Mouse (Mus musculus): Measurements from ENCODE around the gene Micall1. TPM values are rescaled to one million over a fixed set of nuclear protein-coding genes. Genes with fewer than 3 reads are reported as not detected.

The Micall1 gene
- polyA plus RNA-seq, 1 experiment from 2014 or later: 10.6 TPM

GRCm38 (mm10) chr15:79162301-79162700 lies 53.6 kb downstream of the Micall1 start:
- 73% methylated on average over 7 of the region's 7 CpGs for WGBS
- no peak overlapping the region; the same call in 1 of the 2 replicates for H3K27ac ChIP-seq
- peak overlapping the region; percentile 39 for H3K4me3 ChIP-seq
- H3K27me3 ChIP-seq: peaks cover 94% of the 10 kb centered on the region
- no peak for ATAC-seq (ENCODE audit: low FRiP score, low read depth)
- peak overlapping the region; percentile 35; the same call in 1 of the 2 replicates for H3K9ac ChIP-seq
- no peaks in the 10 kb centered on the region for H3K36me3 ChIP-seq
- no peaks in the 10 kb centered on the region for H3K9me3 ChIP-seq
- H3K4me2 ChIP-seq (replicated peaks): peak overlapping the region; percentile 57
- H3K4me1 ChIP-seq: peaks cover 20% of the 10 kb centered on the region

GRCm38 (mm10) chr15:79162822-79163221 lies 54.1 kb downstream of the Micall1 start:
- peak overlapping the region; percentile 57 for H3K4me2 ChIP-seq (replicated peaks)
- H3K27me3 ChIP-seq: peaks cover 94% of the 10 kb centered on the region
- H3K27ac ChIP-seq: no peak overlapping the region
- peaks cover 20% of the 10 kb centered on the region for H3K4me1 ChIP-seq
- no peak for ATAC-seq (ENCODE audit: low FRiP score, low read depth)
- H3K9me3 ChIP-seq: no peaks in the 10 kb centered on the region
- H3K9ac ChIP-seq: peak overlapping the region; percentile 59; the same call in 1 of the 2 replicates
- WGBS: 41% methylated on average over 14 of the region's 14 CpGs
- peak overlapping the region; percentile 39 for H3K4me3 ChIP-seq
- no peaks in the 10 kb centered on the region for H3K36me3 ChIP-seq

GRCm38 (mm10) chr15:79164251-79164650 lies 55.6 kb downstream of the Micall1 start:
- H3K27ac ChIP-seq: no peak overlapping the region
- peak overlapping the region; percentile 57 for H3K4me2 ChIP-seq (replicated peaks)
- no peaks in the 10 kb centered on the region for H3K9me3 ChIP-seq
- no peaks in the 10 kb centered on the region for H3K36me3 ChIP-seq
- H3K4me3 ChIP-seq: peak overlapping the region; percentile 39
- peaks cover 20% of the 10 kb centered on the region for H3K4me1 ChIP-seq
- H3K9ac ChIP-seq: peak overlapping the region; percentile 39; the same call in 1 of the 2 replicates
- WGBS: 4% methylated on average over 12 of the region's 15 CpGs
- H3K27me3 ChIP-seq: peaks cover 79% of the 10 kb centered on the region
- ATAC-seq (ENCODE audit: low FRiP score, low read depth): no peak

- H3K27me3 ChIP-seq: peaks cover 70% of the 10 kb centered on the region
- H3K4me1 ChIP-seq: peaks cover 20% of the 10 kb centered on the region
- H3K4me2 ChIP-seq (replicated peaks): peak within 1 kb of the TSS; percentile 57
- H3K9me3 ChIP-seq: no peaks in the 10 kb centered on the region
- peak within 1 kb of the TSS; percentile 39 for H3K4me3 ChIP-seq
- peak within 1 kb of the TSS; percentile 39; the same call in 1 of the 2 replicates for H3K9ac ChIP-seq
- no peaks in the 10 kb centered on the region for H3K36me3 ChIP-seq
- H3K27ac ChIP-seq: no peak within 1 kb of the TSS
- ATAC-seq (ENCODE audit: low FRiP score, low read depth): no peak
- WGBS: 56% methylated on average over 5 of the region's 5 CpGs
These were observed 56.4 kb downstream of the Micall1 start, which contains the start of gene Sox10 for GRCm38 (mm10) chr15:79165140-79165539. Sox10 (minus strand) TSS chr15:79165240.

- no peak overlapping the region for H3K9ac ChIP-seq
- ATAC-seq (ENCODE audit: low FRiP score, low read depth): no peak
- no peaks in the 10 kb centered on the region for H3K36me3 ChIP-seq
- WGBS: 44% methylated on average over 8 of the region's 8 CpGs
- H3K9me3 ChIP-seq: no peaks in the 10 kb centered on the region
- no peak overlapping the region for H3K4me3 ChIP-seq
- H3K27me3 ChIP-seq: peaks cover 55% of the 10 kb centered on the region
- H3K4me1 ChIP-seq: peaks cover 20% of the 10 kb centered on the region
- H3K4me2 ChIP-seq (replicated peaks): no peak overlapping the region; the same call in 1 of the 2 replicates
- no peak overlapping the region for H3K27ac ChIP-seq
These were observed 58.0 kb downstream of the Micall1 start for GRCm38 (mm10) chr15:79166712-79167111.

- no peak for ATAC-seq (ENCODE audit: low FRiP score, low read depth)
- no peaks in the 10 kb centered on the region for H3K36me3 ChIP-seq
- 55% methylated on average over 6 of the region's 6 CpGs for WGBS
- no peak overlapping the region for H3K4me3 ChIP-seq
- no peak overlapping the region for H3K27ac ChIP-seq
- no peaks in the 10 kb centered on the region for H3K9me3 ChIP-seq
- H3K4me2 ChIP-seq (replicated peaks): no peak overlapping the region
- H3K27me3 ChIP-seq: no peaks in the 10 kb centered on the region
- no peak overlapping the region for H3K9ac ChIP-seq
- H3K4me1 ChIP-seq: peaks cover 8% of the 10 kb centered on the region; the same call in 1 of the 2 replicates
These were observed 68.2 kb downstream of the Micall1 start for GRCm38 (mm10) chr15:79176905-79177304.

- no peak for ATAC-seq (ENCODE audit: low FRiP score, low read depth)
- Histone ChIP-seq H3K9me3 (no peaks in the 10 kb centered on the region), H3K4me1 (no peaks in the 10 kb centered on the region), H3K27ac (no peak overlapping the region), H3K4me3 (no peak overlapping the region), H3K27me3 (no peaks in the 10 kb centered on the region), H3K36me3 (no peaks in the 10 kb centered on the region), H3K9ac (no peak overlapping the region), H3K4me2 (replicated peaks) (no peak overlapping the region)
- WGBS: 88% methylated on average over 10 of the region's 10 CpGs
These were observed 76.5 kb downstream of the Micall1 start for GRCm38 (mm10) chr15:79185213-79185612.

Other genes starting within 250 kb of the Micall1 start
- gene Gga1, start 231.7 kb upstream of the Micall1 start, polyA plus RNA-seq (2015; fragmentation: Nextera tagmentation; extraction: Ambion mirVana): 42.0 and 46.5 TPM in 2 replicates
- gene Gm49510, start 209.2 kb upstream of the Micall1 start, polyA plus RNA-seq (2015; fragmentation: Nextera tagmentation; extraction: Ambion mirVana): 0.34 and 0.71 TPM in 2 replicates
- 43.7 and 51.3 TPM in 2 replicates for gene Sh3bp1, start 209.1 kb upstream of the Micall1 start, polyA plus RNA-seq (2015; fragmentation: Nextera tagmentation; extraction: Ambion mirVana)
- 19.1 and 20.3 TPM in 2 replicates for gene Pdxp, start 195.0 kb upstream of the Micall1 start, polyA plus RNA-seq (2015; fragmentation: Nextera tagmentation; extraction: Ambion mirVana)
- 1,866 and 1,947 TPM in 2 replicates for gene Lgals1, start 182.2 kb upstream of the Micall1 start, polyA plus RNA-seq (2015; fragmentation: Nextera tagmentation; extraction: Ambion mirVana)
- gene Nol12, start 174.0 kb upstream of the Micall1 start, polyA plus RNA-seq (2015; fragmentation: Nextera tagmentation; extraction: Ambion mirVana): 55.7 and 60.0 TPM in 2 replicates
- 42.0 and 50.2 TPM in 2 replicates for gene Triobp, start 161.2 kb upstream of the Micall1 start, polyA plus RNA-seq (2015; fragmentation: Nextera tagmentation; extraction: Ambion mirVana)
- gene H1f0, start 80.4 kb upstream of the Micall1 start, polyA plus RNA-seq (2015; fragmentation: Nextera tagmentation; extraction: Ambion mirVana): 558 and 589 TPM in 2 replicates
- gene Galr3, start 67.0 kb upstream of the Micall1 start, polyA plus RNA-seq (2015; fragmentation: Nextera tagmentation; extraction: Ambion mirVana): not detected in 2 replicates
- gene Ankrd54, start 46.0 kb upstream of the Micall1 start, polyA plus RNA-seq (2015; fragmentation: Nextera tagmentation; extraction: Ambion mirVana): 51.9 and 52.8 TPM in 2 replicates
- gene Eif3l, start 33.7 kb upstream of the Micall1 start, polyA plus RNA-seq (2015; fragmentation: Nextera tagmentation; extraction: Ambion mirVana): 221 and 229 TPM in 2 replicates
- 293 and 294 TPM in 2 replicates for gene Polr2f, start 32.1 kb downstream of the Micall1 start, polyA plus RNA-seq (2015; fragmentation: Nextera tagmentation; extraction: Ambion mirVana)
- 5.6 and 7.5 TPM in 2 replicates for gene 1700088E04Rik, start 32.4 kb downstream of the Micall1 start, polyA plus RNA-seq (2015; fragmentation: Nextera tagmentation; extraction: Ambion mirVana)
- gene Sox10, start 56.3 kb downstream of the Micall1 start, polyA plus RNA-seq (2015; fragmentation: Nextera tagmentation; extraction: Ambion mirVana): 5.9 and 6.3 TPM in 2 replicates
- 52.7 and 57.4 TPM in 2 replicates for gene Pick1, start 120.3 kb downstream of the Micall1 start, polyA plus RNA-seq (2015; fragmentation: Nextera tagmentation; extraction: Ambion mirVana)
- 1.3 and 1.4 TPM in 2 replicates for gene Gm49486, start 120.5 kb downstream of the Micall1 start, polyA plus RNA-seq (2015; fragmentation: Nextera tagmentation; extraction: Ambion mirVana)
- gene Slc16a8, start 145.9 kb downstream of the Micall1 start, polyA plus RNA-seq (2015; fragmentation: Nextera tagmentation; extraction: Ambion mirVana): 0.33 and 0.59 TPM in 2 replicates
- gene Baiap2l2, start 176.6 kb downstream of the Micall1 start, polyA plus RNA-seq (2015; fragmentation: Nextera tagmentation; extraction: Ambion mirVana): 8.8 and 11.7 TPM in 2 replicates
- 11.7 and 12.7 TPM in 2 replicates for gene Pla2g6, start 219.5 kb downstream of the Micall1 start, polyA plus RNA-seq (2015; fragmentation: Nextera tagmentation; extraction: Ambion mirVana)
- gene Maff, start 237.7 kb downstream of the Micall1 start, polyA plus RNA-seq (2015; fragmentation: Nextera tagmentation; extraction: Ambion mirVana): 2.2 and 2.4 TPM in 2 replicates